Mouse (Mus musculus): ENCODE data around the gene Smtn.

The Smtn gene

DNA sequence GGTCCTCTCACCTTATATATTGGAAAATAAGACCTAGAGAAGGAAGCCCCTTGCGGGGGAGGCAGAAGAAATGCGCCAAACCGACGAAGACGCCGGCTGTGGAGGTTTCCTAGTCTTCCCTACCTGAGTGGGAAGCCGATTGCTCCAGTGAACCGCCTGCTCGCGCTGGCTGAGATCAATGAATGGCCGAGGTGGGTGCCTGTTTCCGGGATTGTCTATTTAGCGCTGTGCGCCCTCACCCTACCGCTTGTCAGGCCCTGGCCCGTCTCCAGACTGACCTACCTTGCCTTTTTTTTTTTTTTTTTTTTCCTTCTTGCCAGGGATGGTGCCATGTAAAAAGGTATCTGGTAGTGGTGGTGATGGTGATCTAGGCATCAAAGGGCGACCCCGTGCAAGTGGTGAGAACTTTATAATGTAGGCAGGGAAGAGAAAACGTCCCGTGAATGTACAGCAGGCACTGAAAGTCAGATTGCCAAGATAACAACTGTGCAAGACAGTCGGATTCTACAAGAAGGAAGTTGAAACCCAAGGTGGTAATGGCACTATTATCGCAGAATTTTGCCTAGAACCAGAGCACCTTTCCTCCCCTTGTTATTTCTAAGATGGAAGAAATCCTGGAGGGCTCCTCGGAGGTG, at the start of gene Smtn:
Gene Smtn (minus strand): TSS at position 162 of the 635 bp plus-strand sequence.
- in situ Hi-C loops (cut with MboI; ENCODE audit: low sequenced_read_pairs) = no loop called here

DNA sequence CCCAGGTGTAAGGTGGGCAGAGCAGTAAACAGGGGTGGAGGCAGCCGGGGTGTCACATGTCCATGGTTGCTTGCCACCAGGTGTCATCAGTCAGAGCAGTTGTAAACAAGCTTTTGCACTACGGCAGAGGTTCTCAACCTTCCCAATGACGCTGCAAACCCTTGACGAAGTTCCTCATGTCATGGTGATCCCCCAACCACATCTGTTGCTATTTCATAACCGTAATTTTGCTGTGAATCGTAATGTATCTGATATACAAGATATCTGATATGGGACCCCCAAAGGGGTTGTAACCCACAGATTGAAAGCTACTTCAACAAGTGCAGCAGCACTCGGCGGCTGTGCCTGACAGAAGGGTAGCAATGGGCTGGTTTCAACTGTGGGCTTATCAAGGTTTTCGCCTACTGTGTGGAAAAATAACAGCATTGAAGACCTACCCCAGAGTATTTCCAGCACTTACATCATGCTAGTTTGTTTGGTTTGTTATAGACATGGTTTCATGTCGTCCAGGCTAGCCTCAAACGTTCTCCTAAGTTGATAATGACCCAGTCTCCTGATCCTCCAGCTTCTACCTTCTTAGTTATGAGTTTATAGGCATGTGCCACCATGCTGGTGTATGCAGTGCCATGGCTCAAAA, 47.7 kb upstream of the Smtn start:
- in situ Hi-C loops (cut with MboI; ENCODE audit: low sequenced_read_pairs) = no loop called here

DNA sequence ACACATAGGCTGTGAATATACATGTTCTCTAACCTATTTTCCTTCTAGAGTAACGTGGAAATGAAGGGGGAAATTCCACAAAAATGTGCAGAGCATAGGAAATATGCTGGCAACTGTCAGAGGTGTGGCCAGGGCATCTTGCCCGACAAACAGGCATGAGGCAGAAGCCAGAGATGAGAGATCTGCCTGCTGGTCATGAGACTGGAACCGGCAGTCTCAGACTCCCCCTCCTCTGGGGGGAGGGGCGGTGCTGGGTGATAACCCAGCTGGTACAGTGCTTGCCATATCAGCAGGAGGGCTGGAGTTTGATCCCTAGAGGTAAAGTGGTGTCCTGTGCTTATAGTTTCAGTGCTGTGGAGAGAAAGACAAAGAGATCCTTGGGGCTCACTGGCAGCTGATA, 46.9 kb upstream of the Smtn start:
- in situ Hi-C loops (cut with MboI; ENCODE audit: low sequenced_read_pairs) = no loop called here

DNA sequence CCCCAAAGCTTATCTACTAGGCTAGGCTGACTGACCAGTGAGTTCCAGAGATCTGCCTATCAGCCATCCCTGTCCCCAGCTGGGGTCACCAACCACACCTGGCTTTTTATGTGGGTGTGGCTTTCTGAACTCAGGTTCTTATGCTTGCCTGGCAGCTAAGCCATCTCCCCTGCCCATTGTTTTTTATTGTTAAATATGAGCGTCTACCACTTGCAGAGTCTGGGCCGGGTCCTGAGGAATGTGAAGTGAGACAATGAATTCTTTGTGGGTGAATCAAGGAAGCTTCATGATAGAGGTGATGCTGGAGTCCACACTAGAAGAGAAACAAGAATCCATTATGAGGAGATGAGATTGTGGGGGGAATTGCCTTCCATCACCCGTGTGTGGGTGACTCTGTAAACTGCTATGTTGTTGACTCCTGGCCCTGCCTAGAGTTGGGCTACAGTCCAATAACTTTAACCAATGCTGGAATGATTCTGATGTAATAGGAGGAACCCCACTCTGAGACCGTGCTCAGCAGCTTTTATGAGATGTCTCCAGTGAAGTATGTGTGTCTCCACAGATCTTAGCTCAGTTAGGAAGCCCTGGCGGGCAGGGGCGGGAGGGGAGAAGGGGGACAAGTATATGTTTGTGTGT, 45.7 kb upstream of the Smtn start:
- in situ Hi-C loops (cut with MboI; ENCODE audit: low sequenced_read_pairs) = no loop called here

DNA sequence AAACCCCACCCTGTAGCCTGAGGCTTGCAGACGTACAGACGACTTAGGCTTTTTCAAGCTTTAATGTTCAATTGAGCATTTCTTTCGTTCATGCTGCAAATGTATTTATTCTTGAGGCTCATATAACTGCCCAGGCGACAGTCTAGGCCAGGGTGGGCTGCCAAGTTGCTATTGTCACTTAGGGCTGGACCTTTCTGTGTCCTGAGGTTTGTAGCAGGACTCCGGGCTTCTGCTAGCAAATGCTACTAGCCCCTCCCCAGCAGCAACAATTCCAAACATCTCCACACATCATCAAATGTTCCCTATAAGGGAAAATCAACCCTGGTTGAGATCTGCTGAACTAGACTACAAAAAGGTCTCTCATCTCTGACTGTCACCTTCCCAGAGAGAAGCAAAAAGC, 42.7 kb upstream of the Smtn start:
- in situ Hi-C loops (cut with MboI; ENCODE audit: low sequenced_read_pairs) = no loop called here

DNA sequence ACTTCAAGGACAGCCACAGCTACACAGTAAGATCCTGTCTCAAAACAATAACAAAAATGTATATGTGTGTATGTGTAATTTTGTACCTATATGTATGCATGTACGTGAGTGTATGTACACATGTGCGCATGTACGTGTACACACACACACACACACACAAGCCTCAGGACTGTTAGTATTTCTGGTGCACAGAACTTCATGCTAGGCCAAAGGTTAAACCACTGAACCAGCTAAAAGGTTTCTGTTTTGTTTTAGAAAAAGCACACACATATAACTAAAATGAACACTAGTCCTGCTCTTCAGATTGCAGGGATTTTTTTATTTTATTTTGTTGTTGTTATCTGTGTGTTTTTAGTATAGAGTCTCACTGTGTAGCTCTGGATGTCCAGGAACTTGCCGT, 41.5 kb upstream of the Smtn start:
- in situ Hi-C loops (cut with MboI; ENCODE audit: low sequenced_read_pairs) = no loop called here

DNA sequence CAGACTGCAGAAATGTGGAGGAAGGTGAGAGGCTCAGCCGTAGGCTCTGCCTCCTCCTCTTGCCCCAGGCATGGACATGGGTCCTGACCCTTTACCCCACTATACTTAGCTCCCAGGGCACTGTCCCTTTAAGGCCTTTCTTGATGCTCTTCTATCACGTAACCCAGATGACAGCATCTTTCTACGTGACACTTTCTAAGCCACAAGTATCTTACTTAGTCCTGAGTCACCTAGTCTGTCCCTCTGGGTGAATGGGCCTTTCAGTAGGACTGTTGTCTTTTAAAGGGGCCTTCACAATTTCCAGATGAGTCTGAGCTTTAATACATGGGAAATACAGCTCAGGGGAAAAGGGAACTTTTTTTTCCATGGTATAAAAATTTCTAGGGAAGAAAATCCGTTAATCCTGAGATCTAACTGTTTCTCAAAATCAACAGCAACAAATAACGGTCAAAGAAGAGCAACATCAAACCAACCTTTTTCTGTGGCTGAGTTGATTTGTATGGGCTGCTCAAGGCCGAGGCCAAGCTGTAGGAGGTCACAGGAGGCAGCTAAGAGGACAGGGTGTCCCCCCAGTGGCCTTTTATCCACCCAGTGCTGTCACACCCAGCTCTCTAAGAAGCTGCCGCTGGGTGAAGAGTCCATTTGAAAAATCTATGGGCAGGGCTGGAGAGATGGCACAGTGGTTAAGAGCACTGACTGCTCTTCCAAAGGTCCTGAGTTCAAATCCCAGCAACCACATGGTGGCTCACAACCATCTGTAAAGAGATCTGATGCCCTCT, 40.1 kb upstream of the Smtn start:
- in situ Hi-C loops (cut with MboI; ENCODE audit: low sequenced_read_pairs) = no loop called here

DNA sequence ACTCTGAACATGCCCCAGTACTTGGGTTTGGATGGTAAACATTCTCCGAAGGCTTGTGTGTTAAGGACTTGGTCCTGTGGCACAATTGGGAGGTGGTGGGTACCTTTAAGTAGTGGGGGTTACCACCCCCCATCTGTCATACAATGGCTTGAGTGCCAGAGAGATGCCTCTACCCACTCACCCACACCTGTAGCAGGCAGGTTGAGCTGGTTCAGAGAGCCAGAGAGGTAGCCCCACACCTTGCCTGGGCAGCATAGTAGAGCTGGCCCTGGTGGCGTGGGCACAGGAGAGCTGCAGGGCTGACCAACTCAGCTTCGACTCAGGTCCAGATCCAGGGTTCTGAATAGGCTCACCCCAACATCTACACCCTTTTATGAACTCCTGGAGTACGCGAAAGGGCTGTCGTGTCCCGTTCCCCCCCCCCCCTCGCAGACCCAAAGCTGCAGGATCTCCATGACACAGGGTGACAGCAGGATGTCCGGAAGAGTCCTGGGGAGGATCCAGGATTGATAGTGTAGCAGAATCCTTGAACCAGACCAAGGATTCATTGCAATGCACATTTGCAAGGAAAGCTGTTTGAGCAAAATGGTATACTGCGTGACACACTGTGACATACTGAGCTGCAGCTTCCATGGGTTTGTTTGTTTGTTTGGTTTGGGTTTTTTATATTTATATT, 37.8 kb upstream of the Smtn start:
- in situ Hi-C loops (cut with MboI; ENCODE audit: low sequenced_read_pairs) = no loop called here

DNA sequence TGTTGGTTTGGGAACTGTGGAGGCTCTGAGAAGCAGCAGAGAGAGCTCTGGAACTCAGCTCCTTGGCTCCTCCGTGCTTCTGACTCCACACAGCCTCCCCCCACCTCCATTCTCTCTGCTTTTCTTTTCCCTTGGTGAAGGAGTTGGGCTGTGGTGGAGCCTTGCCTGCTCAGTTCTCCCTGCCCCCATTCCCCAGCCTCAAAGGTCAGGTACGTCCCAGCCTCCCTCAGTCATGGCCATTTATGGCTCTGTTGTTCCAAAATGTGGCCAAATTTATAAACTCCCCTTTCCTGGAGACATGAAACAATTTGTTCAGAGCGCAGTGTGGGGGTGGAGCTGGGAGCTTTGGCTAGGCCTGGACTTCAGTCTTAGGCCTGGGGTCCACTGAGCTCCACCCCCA, 34.8 kb upstream of the Smtn start:
- in situ Hi-C loops (cut with MboI; ENCODE audit: low sequenced_read_pairs) = no loop called here

DNA sequence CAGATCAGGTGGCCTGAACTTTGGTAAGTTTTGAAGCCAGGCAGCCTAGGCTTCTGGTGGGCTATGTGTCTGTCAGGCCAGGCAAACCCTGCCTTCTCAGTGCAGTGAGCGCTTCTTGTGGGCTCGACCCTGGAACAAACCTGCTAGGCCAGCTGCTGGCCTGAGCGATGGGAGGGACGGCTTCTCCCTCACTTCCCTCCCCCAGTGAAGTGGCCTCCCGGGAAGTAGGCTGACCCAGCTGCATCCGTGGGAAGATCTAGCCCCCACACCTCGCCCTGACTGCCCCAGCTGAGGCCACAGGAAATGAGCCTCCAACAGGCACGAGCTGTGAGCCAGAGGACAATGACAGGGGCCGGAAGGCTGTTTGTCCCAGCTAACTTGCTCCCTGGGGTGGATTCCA, 32.7 kb upstream of the Smtn start:
- in situ Hi-C loops (cut with MboI; ENCODE audit: low sequenced_read_pairs) = no loop called here

DNA sequence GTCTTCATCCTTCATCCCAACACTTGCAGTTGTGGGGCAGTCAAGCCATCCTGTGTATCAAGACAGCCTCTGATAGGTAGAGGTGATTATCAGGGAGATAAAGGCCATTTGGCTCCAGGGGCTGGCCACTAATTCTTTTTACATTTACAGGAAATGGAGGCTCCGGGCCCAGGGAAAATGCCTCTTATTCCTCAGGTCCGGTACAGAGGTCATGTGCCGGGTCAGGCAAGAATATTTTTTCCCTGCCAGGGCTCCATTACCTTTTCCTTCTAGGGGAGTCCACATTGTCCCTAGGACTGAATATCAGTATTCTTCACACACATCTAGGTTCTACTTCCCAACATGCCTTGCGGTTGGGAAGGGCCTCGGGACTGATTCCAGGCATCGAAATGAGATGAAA, 31.8 kb upstream of the Smtn start:
- in situ Hi-C loops (cut with MboI; ENCODE audit: low sequenced_read_pairs) = no loop called here

DNA sequence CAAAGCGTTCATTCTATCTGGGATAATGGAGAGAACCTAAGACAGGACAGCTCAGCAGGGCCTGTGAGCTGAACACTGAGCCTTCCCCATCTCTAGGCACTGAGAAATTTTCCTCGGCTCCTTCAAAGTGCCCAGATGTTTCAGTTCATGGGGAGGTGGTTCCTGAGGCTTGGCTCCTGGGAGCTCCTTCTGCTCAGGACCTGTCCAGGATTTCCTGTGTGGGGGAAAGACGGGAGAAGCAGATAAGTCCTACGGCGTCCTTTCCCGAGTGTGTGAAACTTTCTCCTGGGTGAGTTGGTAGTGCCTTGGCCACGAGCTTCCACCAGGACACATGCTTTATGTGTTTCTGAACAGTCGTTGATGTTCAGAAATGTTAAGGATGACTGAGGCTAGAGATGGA, 29.9 kb upstream of the Smtn start:
- in situ Hi-C loops (cut with MboI; ENCODE audit: low sequenced_read_pairs) = no loop called here

DNA sequence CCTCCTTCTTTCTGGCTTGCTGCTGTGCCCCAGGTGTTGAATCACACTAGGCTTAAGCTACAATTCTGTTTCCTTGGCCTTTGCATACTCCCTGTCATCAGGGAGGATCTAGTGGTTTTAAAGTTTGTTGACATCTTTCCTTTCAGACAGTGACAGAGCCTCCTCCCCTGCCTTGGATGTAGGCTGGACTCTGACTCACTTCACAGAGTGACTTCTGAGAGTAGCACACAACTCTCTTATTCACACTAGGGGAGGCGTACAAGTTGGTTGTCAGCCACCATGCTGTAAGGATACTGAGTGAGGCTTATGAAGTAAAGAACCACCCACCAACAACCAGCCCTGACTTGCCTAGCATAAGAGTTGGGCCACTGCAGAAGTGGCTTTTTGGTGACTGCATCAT, 27.5 kb upstream of the Smtn start:
- in situ Hi-C loops (cut with MboI; ENCODE audit: low sequenced_read_pairs) = no loop called here

DNA sequence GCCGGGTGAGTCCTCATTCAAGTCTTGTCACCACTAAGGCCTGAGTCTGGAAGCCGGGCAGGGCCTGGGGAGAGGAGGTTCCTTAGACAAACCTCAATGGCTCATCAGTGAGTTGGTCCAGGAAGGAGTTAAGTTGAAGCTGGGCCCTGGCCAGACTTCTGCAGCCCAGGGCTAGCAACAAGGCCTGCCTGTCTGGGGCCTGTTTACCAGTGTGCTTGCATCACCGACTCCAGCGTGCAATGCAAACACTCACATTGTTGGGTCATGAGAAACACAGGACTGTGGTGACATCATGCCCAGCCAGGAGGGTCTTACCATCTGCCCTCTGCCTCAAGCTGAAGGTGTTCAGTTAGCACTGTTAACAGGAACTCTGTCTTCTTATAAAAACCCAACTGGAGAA, 25.6 kb upstream of the Smtn start:
- in situ Hi-C loops (cut with MboI; ENCODE audit: low sequenced_read_pairs) = no loop called here

DNA sequence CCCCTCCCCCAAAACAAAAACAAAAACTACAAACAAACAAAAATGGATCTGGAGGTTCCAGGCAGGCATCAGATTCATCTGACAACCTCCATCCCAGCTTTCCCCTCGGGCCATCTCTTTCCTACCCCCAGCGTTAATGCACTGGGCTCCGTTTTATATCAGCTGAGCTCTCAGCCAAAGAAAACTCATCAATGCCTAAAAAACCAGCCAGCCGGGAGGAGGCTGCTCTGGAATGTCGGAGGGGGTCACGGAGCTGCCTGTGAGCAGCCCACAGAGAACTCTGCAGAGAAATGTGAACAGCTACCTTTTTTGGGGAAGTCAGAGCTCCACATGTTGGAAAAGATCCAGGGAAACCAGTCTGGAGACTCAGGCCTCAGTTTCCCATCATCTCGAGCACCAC, 24.0 kb upstream of the Smtn start:
- in situ Hi-C loops (cut with MboI; ENCODE audit: low sequenced_read_pairs) = no loop called here

DNA sequence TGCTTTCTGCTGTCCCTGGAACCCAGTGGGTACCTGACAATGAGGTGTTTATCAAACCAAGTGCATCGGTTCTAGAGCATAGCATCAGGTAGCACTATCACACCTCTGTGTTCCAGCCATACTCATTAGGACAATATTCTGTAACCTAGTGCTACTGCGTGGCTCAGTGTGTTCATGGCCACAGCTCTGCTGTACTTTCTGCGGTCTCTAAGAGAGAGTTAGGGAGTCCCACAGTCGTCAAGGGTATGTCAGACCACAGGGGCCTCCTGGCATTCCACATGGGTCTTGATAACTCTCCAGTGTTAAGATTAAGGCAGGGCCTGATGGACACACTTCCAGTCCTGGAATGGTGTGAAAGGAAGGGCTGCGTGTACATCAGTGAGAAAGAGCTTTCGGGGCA, 23.4 kb upstream of the Smtn start:
- in situ Hi-C loops (cut with MboI; ENCODE audit: low sequenced_read_pairs) = no loop called here

DNA sequence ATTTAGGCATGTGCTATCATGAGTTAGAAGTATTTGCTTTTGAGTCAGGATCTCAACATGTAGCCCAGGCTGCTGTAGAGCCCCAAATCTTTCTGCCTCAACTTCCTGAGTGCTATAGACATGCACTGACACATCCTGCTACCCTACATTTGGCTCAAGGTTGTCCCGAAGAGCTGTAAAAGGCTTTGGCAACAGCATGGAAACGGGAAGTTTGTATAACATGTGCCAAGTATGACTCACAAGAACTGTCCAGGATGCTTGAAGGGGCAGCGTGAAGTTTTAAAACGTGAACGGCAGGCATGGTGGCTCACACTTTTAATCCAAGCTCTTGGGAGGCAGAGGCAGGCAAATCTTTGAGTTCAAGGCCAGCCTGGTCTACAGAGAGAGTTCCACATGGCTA, 19.8 kb upstream of the Smtn start:
- in situ Hi-C loops (cut with MboI; ENCODE audit: low sequenced_read_pairs) = no loop called here

DNA sequence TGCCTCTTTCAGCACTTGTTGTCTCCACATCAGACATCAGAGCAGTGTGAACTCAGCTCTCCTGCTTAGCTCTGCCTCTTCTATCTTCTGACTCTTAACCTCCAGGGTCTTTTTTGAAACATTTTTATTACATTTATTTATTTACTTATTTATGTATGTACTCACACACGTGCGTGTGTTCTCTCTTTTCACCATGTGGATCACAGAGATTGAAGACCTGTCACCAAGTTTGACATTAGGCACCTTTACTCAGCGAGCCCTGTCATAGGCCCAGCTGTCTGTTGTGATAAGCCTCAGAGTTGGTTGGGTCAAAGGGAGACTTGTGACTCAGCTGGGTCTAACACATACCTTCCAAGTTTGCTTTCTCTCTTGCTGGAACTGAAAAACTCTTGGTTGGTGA, 17.4 kb upstream of the Smtn start:
- in situ Hi-C loops (cut with MboI; ENCODE audit: low sequenced_read_pairs) = no loop called here

DNA sequence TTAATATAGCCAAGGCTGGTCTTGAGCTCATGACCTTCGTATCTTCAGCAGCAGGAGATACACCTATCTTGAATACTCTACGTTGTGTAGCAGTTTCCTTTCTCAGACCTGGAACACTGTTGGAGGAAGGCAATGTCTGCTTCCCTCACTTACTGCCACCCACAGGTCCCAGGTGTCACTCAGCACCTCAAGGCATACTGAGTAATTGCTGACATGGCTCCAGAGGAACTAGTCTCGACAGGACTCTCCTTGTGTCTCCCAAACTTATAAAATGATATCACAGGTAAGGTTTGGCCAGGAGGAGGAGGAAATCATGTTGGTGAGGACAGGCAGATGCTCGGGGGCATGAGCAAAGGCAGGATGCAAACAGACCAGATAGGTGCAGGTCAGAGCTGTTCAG, 14.6 kb upstream of the Smtn start:
- in situ Hi-C loops (cut with MboI; ENCODE audit: low sequenced_read_pairs) = no loop called here

DNA sequence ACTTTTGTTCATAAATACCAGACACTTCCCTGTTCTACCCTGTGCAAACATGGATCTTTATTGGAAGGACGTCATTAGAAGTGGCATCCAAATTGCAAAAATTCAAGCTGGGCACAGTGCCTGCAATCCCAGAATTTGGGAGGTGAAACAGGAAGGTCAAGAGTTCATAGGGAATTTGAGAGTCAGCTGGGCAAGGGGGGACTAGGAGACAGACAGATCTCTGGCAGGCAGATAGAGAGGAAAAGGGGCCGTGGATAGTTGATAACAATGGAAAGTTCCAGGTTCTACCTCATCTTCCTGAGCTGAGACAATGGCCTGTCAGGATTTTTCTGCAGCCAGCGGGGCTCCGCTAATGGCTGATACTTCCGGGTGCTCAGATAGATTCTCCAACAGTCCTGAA, 9.4 kb upstream of the Smtn start:
- in situ Hi-C loops (cut with MboI; ENCODE audit: low sequenced_read_pairs) = no loop called here

DNA sequence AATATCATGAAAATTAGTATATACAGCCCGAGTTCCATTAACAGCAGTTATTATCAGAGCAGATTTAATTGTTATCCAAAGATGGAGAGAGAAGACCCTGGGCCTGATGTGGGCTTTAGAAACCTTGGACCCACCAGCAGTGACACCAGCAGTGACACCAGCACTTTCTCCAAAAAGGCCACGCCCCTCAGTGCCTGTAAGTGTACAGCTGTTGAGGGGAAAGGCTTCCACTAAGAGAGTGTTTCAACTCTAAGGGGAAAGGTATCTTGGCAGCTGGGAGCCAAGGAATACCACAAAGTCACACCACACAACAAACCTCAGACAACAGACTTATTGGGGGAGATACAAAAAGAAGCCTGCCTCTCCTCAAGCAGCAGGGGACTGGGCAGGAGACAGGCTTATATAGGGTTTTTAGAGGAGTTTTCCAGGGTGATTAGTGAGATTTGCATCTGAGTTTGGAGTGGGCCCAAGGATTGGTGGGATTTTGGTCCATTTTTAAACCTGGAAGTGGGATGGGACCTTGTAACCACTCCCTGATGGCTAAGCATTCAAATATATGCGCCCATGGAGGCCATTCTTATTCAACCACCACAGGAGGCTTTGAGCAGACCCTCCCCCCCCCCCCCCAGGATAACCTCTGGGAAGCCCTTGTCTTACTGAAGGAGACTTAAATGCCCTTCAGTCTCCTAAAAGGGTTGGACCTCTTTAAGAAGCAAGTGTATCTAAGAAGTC, 8.3 kb upstream of the Smtn start:
- in situ Hi-C loops (cut with MboI; ENCODE audit: low sequenced_read_pairs) = no loop called here

All from CH12F3 (cell line).